Mouse (Mus musculus) MEL (cell line): ENCODE measurements at regions not wholly inside any gene's neighbourhood (a gene's known extent, or its start where the extent isn't known, plus 50 kb on each side); places are given as distances from the start of the nearest gene placed in this dataset.

Source experiments
- CTCF ChIP-seq, 3 experiments: IDR thresholded peaks in 2 of 3; conservative IDR thresholded peaks in 1 of 3; 2 replicates each; pipeline ENCODE4 v1.5.1; 2011 to 2012; ENCODE audit warnings: low read length in 3 of 3, low read depth in 2 of 3, mild to moderate bottlenecking in 2 of 3, improper control_type of control experiment in 1 of 3, inconsistent platforms in 1 of 3, mixed read lengths in 1 of 3, moderate library complexity in 1 of 3; ENCODE audit not compliant: control insufficient read depth in 1 of 3, insufficient read depth in 1 of 3, poor library complexity in 1 of 3, severe bottlenecking in 1 of 3
- E2F4 ChIP-seq: IDR thresholded peaks from 2 replicates; pipeline ENCODE4 v1.6.1; 2011; ENCODE audit warnings: low read depth, low read length, improper control_type of control experiment, borderline replicate concordance
- EP300 ChIP-seq, 2 experiments: IDR thresholded peaks; 2 replicates each; pipeline ENCODE4 v1.6.1; 2011; ENCODE audit warnings: improper control_type of control experiment in 2 of 2, low read length in 2 of 2, low read depth in 1 of 2, mild to moderate bottlenecking in 1 of 2
- GABPA ChIP-seq: IDR thresholded peaks from 2 replicates; pipeline ENCODE4 v1.6.1; 2012; ENCODE audit warnings: low read depth, mild to moderate bottlenecking, inconsistent platforms, low read length, improper control_type of control experiment, moderate library complexity
- HCFC1 ChIP-seq: IDR thresholded peaks from 2 replicates; pipeline ENCODE4 v1.6.1; 2012; ENCODE audit warnings: low read depth, mild to moderate bottlenecking, inconsistent platforms, low read length, improper control_type of control experiment, moderate library complexity
- MAX ChIP-seq: IDR thresholded peaks from 2 replicates; pipeline ENCODE4 v1.6.1; 2011; ENCODE audit warnings: low read length, improper control_type of control experiment
- POLR2A ChIP-seq, 2 experiments: IDR thresholded peaks; 2 replicates each; pipeline ENCODE4 v1.6.1; 2011 to 2012; ENCODE audit warnings: low read length in 2 of 2, mild to moderate bottlenecking in 2 of 2, control low read depth in 1 of 2, improper control_type of control experiment in 1 of 2, low read depth in 1 of 2, moderate library complexity in 1 of 2; ENCODE audit not compliant: control insufficient read depth in 1 of 2, insufficient read depth in 1 of 2, poor library complexity in 1 of 2
- SIN3A ChIP-seq: IDR thresholded peaks from 2 replicates; pipeline ENCODE4 v1.6.1; 2012; ENCODE audit warnings: low read length, improper control_type of control experiment, inconsistent platforms
- TAL1 ChIP-seq: IDR thresholded peaks from 2 replicates; pipeline ENCODE4 v1.6.1; 2012; ENCODE audit warnings: mild to moderate bottlenecking, inconsistent platforms, low read length, moderate library complexity, mixed read lengths
- USF2 ChIP-seq, 2 experiments: IDR thresholded peaks; 2 replicates each; pipeline ENCODE4 v1.6.1; 2011 to 2012; ENCODE audit warnings: improper control_type of control experiment in 2 of 2, low read length in 2 of 2, borderline replicate concordance in 1 of 2, inconsistent platforms in 1 of 2, low read depth in 1 of 2, mild to moderate bottlenecking in 1 of 2; ENCODE audit not compliant: insufficient read depth in 1 of 2
- ZKSCAN1 ChIP-seq: IDR thresholded peaks from 2 replicates; pipeline ENCODE4 v1.6.1; 2012; ENCODE audit warnings: low read depth, mild to moderate bottlenecking, inconsistent platforms, low read length, improper control_type of control experiment, moderate library complexity
- ZNF384 ChIP-seq: IDR thresholded peaks from 2 replicates; pipeline ENCODE4 v1.6.1; 2012; ENCODE audit warnings: low read depth, mild to moderate bottlenecking, inconsistent platforms, low read length, improper control_type of control experiment

DNA sequence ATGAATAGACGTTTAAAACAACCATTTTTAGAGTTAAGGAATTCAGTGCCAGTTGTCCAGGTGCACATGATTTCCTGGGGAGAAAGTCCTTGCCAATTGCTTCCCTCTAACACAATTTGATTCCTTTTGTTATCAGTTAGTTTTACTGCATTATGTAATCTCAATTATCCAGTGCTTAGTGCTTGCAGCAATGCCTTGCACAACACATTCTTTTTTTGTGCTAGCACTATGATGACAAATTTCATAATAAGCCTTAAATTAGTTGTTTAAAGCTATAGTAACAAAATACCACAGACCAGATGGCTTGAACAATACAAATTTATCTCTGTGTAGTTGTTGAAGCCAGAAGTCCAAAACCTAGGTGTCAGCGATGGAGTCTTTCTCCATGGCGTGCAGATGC, 130.7 kb upstream of the Fut8 start:
- TF ChIP-seq HCFC1 (no peak), POLR2A (IDR thresholded peaks at IDR 0.05; ENCODE audit: control insufficient read depth in 1 of 2, insufficient read depth in 1 of 2, low read depth in 1 of 2, low read length in 2 of 2, poor library complexity in 1 of 2) (no peak), SIN3A (no peak), ZKSCAN1 (no peak), E2F4 (no peak), MAX (no peak), USF2 (IDR thresholded peaks at IDR 0.05; ENCODE audit: borderline replicate concordance in 1 of 2, insufficient read depth in 1 of 2, low read depth in 1 of 2, low read length in 2 of 2) (no peak), TAL1 (no peak), CTCF (IDR thresholded peaks at IDR 0.05 in 2 of 3, conservative IDR thresholded peaks at IDR 0.05 in 1 of 3; ENCODE audit: control insufficient read depth in 1 of 3, insufficient read depth in 1 of 3, low read depth in 2 of 3, low read length in 3 of 3, poor library complexity in 1 of 3, severe bottlenecking in 1 of 3) (no peak), GABPA (no peak), EP300 (IDR thresholded peaks at IDR 0.05; ENCODE audit: low read depth in 1 of 2, low read length in 2 of 2) (no peak), ZNF384 (no peak)
